Mouse (Mus musculus): ENCODE data around the gene Vps37d. TPM values are rescaled to one million over a fixed set of nuclear protein-coding genes. Genes with fewer than 3 reads are reported as not detected.

The Vps37d gene
- total and polyA plus RNA-seq, 2 experiments from 2014 or later: 31.1 to 71.1 TPM

DNA sequence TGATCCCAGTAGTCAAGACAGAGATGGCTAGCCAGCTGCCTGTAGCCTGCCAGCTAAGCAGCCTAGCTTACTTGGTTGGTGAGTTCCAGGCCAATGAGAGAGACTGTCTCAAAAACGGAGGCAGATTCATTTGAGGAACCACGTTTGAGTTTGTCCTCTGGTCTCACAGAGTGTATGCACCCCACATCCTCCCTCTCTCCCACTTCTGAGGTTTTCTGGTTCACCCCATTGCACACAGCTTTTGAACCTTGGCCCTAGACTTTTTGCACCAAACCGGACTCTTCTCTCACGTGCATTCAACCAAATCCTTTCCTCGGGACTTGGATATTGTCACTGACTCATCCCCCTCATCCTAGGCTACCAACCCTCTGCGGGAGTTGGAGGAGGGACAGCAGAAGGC is 31.9 kb upstream of the Vps37d start:
- no peaks in the 10 kb centered on the region for H3K36me3 ChIP-seq (ENCODE audit: insufficient read depth)
- H3K4me1 ChIP-seq (ENCODE audit: insufficient read depth): no peaks in the 10 kb centered on the region
- H3K9me3 ChIP-seq (ENCODE audit: low read length): no peaks in the 10 kb centered on the region
- H3K27ac ChIP-seq (ENCODE audit: low read depth, low read length): no peak overlapping the region
- H3K9ac ChIP-seq: no peak overlapping the region
- H3K27me3 ChIP-seq (ENCODE audit: insufficient read depth, low read length): peaks cover 32% of the 10 kb centered on the region
- 76% methylated on average over 6 of the region's 6 CpGs for WGBS
- ATAC-seq (no peak), DNase-seq (no peak)
- no peak overlapping the region for H3K4me2 ChIP-seq (ENCODE audit: low read depth)
- no peak overlapping the region for H3K4me3 ChIP-seq (ENCODE audit: low read depth, low read length)
- no peak for TF ChIP-seq CTCF (IDR thresholded peaks at IDR 0.05; ENCODE audit: low read depth)

DNA sequence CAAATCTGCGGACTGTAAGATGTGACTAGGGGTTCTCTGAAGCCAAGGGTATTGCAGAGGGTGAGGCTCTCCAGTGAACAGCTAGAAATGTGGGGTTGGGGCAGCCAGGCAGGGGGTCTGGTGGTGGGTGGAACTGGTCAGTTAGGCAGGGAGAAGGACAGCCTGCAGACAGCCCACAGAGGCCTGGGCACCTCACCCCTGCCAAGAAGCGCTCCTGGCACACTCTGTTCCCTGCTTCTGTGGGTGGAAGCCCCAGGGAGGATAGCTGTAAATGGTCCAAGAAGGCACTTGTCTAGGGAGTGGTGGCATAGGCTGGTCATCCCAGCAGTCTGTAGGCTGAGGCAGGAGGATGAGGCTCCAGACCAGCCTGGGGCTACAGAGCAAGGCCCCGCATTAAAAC is 31.4 kb upstream of the Vps37d start:
- Histone ChIP-seq H3K36me3 (ENCODE audit: insufficient read depth) (no peaks in the 10 kb centered on the region), H3K27ac (ENCODE audit: low read depth, low read length) (no peak overlapping the region), H3K4me2 (ENCODE audit: low read depth) (no peak overlapping the region), H3K4me3 (ENCODE audit: low read depth, low read length) (no peak overlapping the region), H3K27me3 (ENCODE audit: insufficient read depth, low read length) (peaks cover 32% of the 10 kb centered on the region), H3K9me3 (ENCODE audit: low read length) (no peaks in the 10 kb centered on the region), H3K4me1 (ENCODE audit: insufficient read depth) (no peaks in the 10 kb centered on the region), H3K9ac (no peak overlapping the region)
- DNase-seq: no peak
- 91% methylated on average over 3 of the region's 3 CpGs for WGBS
- ATAC-seq: no peak
- TF ChIP-seq CTCF (IDR thresholded peaks at IDR 0.05; ENCODE audit: low read depth): no peak

DNA sequence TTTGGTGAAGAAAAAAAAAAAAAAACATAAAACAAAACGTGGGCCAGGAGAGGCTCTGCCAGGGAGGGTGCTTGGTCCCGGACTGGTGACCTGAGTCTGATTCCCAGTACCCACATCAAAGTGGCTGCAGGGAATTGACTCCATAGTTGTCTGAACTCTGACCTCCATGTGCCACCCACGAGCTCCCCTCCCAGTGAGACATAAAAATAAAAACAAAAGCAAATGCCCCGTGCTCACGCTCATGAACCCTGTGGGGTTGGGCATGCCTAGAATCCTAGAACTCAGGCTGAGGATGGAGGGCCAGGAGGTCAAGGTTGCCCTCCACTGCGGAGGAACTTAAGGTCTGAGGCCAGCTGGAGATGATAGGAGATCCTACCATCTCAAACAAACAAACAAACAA is 31.0 kb upstream of the Vps37d start:
- no peaks in the 10 kb centered on the region for H3K4me1 ChIP-seq (ENCODE audit: insufficient read depth)
- peaks cover 32% of the 10 kb centered on the region for H3K27me3 ChIP-seq (ENCODE audit: insufficient read depth, low read length)
- no peak overlapping the region for H3K4me2 ChIP-seq (ENCODE audit: low read depth)
- H3K27ac ChIP-seq (ENCODE audit: low read depth, low read length): no peak overlapping the region
- no peak for TF ChIP-seq CTCF (IDR thresholded peaks at IDR 0.05; ENCODE audit: low read depth)
- no peak overlapping the region for H3K4me3 ChIP-seq (ENCODE audit: low read depth, low read length)
- no peaks in the 10 kb centered on the region for H3K36me3 ChIP-seq (ENCODE audit: insufficient read depth)
- WGBS: 62% methylated on average over 6 of the region's 6 CpGs
- no peaks in the 10 kb centered on the region for H3K9me3 ChIP-seq (ENCODE audit: low read length)
- ATAC-seq: no peak
- no peak overlapping the region for H3K9ac ChIP-seq
- no peak for DNase-seq

DNA sequence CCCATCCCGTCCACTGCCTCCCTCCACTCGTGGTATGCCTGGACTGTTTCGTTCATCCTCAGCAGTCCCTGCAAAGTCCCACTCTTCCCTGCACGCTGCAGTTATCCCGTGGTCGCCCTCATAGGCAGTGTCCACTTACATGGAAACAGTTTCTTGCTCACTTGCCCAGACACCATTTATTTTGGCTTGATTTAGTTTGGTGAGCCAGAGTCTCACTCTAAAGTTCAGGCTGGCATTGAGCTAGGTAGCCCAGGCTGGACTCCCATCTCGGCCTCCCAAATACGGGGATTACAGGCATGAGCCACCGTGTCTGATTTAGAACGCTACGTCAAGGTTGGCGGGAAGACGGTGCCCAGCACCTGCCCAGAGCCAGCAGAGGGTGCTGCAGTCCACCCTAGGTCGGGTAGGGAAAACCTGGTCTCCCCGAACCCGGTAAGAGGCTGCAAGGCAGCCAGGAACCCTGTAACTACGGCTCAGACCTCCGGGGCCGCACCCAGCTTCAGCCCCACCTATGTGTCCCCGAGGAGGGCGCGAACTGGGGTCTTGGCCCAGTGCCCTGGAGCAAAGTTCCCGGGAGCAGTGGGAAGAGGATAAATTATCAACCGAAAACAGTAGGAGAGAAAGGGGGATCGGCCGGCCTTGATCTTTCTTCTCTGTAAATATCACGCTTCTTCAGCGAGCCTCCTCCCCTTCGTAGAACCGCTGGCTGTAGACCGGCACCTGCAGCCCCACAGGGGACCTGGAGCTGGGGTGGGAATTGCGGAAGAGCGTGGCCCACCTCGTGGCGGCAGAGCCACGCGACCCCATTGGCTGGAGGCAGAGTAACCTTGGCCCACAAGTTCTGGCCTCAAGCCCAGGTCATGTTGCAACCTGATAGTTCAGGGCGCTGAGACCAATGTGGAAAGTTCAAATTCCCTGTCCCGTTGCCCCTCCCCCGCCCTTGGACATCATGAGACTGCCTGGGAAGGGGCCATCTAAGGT is 29.7 kb upstream of the Vps37d start:
- no peaks in the 10 kb centered on the region for H3K9me3 ChIP-seq (ENCODE audit: low read length)
- peaks cover 37% of the 10 kb centered on the region for H3K27me3 ChIP-seq (ENCODE audit: insufficient read depth, low read length)
- peak overlapping the region; percentile 44; the same call in 1 of the 2 replicates for H3K4me3 ChIP-seq (ENCODE audit: low read depth, low read length)
- peak; percentile 58 for TF ChIP-seq CTCF (IDR thresholded peaks at IDR 0.05; ENCODE audit: low read depth)
- WGBS: 14% methylated on average over 39 of the region's 40 CpGs
- ATAC-seq: peak; percentile 47; the same call in 1 of the 2 replicates
- H3K4me2 ChIP-seq (ENCODE audit: low read depth): no peak overlapping the region
- DNase-seq: peak; percentile 32
- H3K9ac ChIP-seq: no peak overlapping the region
- H3K27ac ChIP-seq (ENCODE audit: low read depth, low read length): no peak overlapping the region
- no peaks in the 10 kb centered on the region for H3K4me1 ChIP-seq (ENCODE audit: insufficient read depth)
- H3K36me3 ChIP-seq (ENCODE audit: insufficient read depth): no peaks in the 10 kb centered on the region

DNA sequence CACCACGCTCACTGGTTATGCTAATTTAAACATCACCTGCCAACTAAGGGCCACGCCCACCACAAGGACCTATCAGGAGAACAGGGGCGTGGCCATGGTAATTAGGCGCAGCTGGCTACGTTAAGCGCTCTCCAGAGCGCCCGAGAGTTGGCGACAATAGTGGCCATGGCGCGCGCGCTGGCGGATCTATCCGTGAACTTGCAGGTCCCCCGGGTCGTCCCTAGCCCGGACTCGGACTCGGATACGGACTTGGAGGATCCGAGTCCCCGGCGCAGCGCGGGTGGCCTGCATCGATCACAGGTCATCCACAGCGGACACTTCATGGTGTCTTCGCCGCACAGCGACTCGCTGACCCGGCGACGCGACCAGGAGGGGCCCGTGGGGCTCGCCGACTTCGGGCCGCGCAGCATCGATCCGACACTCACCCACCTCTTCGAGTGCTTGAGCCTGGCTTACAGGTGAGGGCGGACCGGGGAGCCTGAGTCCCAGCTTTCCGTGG is 28.7 kb upstream of the Vps37d start:
- 1% methylated on average over 48 of the region's 48 CpGs for WGBS
- ATAC-seq (peak; percentile 89), DNase-seq (peak; percentile 85)
- H3K4me2 ChIP-seq (ENCODE audit: low read depth): peak overlapping the region; percentile 88
- no peaks in the 10 kb centered on the region for H3K9me3 ChIP-seq (ENCODE audit: low read length)
- no peak for TF ChIP-seq CTCF (IDR thresholded peaks at IDR 0.05; ENCODE audit: low read depth)
- peaks cover 37% of the 10 kb centered on the region for H3K27me3 ChIP-seq (ENCODE audit: insufficient read depth, low read length)
- no peaks in the 10 kb centered on the region for H3K36me3 ChIP-seq (ENCODE audit: insufficient read depth)
- H3K4me3 ChIP-seq (ENCODE audit: low read depth, low read length): peak overlapping the region; percentile 44
- H3K9ac ChIP-seq: peak overlapping the region; percentile 28
- H3K4me1 ChIP-seq (ENCODE audit: insufficient read depth): no peaks in the 10 kb centered on the region
- no peak overlapping the region for H3K27ac ChIP-seq (ENCODE audit: low read depth, low read length)

DNA sequence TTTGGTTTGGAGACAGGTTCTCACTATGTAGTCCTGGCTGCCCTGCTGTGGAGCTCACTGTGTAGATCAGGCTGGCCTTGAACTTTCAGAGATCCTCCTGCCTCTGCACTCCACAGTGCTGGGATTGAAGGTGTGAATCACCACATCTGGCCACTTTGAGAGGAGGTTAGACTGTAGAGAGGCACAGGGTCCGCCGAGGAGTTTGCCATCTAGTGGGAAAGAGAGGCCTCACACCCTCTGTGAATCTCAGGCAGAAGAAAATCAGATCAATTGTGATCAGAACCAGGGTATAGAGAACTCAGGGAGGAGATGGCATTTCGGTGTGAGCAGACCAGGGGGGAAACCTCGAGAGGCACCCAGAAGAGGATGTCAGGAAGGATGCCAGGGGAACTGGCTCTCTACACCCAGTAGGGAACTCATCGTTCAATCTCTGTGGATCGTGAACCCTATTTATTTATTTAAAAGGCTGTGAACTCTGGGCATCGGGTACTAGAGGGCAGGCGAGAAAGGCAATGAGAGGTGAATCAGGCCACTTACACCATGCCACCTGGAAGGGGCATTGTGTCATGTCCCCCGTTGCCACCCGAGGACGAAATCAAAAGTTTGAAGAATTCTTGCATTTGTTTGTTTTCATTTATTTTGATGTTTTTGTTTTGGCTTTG is 26.1 kb upstream of the Vps37d start:
- DNase-seq: no peak
- peak; percentile 57 for TF ChIP-seq CTCF (IDR thresholded peaks at IDR 0.05; ENCODE audit: low read depth)

GRCm38 (mm10) chr5:135100981-135101380 is 22.9 kb upstream of the Vps37d start:
- WGBS: 67% methylated on average over 1 of the region's 1 CpGs
- no peak overlapping the region for H3K9ac ChIP-seq

More for the DNA sequence above, 26.1 kb upstream of the Vps37d start:
- Histone ChIP-seq H3K27me3 (ENCODE audit: insufficient read depth, low read length) (peaks cover 32% of the 10 kb centered on the region), H3K4me3 (ENCODE audit: low read depth, low read length) (no peak overlapping the region), H3K4me1 (ENCODE audit: insufficient read depth) (no peaks in the 10 kb centered on the region), H3K27ac (ENCODE audit: low read depth, low read length) (no peak overlapping the region), H3K36me3 (ENCODE audit: insufficient read depth) (no peaks in the 10 kb centered on the region), H3K9me3 (ENCODE audit: low read length) (no peaks in the 10 kb centered on the region), H3K4me2 (ENCODE audit: low read depth) (no peak overlapping the region), H3K9ac (no peak overlapping the region)
- ATAC-seq: no peak
- 69% methylated on average over 11 of the region's 11 CpGs for WGBS

More at GRCm38 (mm10) chr5:135100981-135101380, 22.9 kb upstream of the Vps37d start:
- H3K4me3 ChIP-seq (ENCODE audit: low read depth, low read length): no peak overlapping the region
- peaks cover 6% of the 10 kb centered on the region; the same call in 1 of the 2 replicates for H3K27me3 ChIP-seq (ENCODE audit: insufficient read depth, low read length)
- no peak for ATAC-seq
- no peak for TF ChIP-seq CTCF (IDR thresholded peaks at IDR 0.05; ENCODE audit: low read depth)
- H3K9me3 ChIP-seq (ENCODE audit: low read length): no peaks in the 10 kb centered on the region
- no peak overlapping the region for H3K4me2 ChIP-seq (ENCODE audit: low read depth)
- DNase-seq: no peak
- H3K27ac ChIP-seq (ENCODE audit: low read depth, low read length): no peak overlapping the region
- H3K36me3 ChIP-seq (ENCODE audit: insufficient read depth): no peaks in the 10 kb centered on the region
- no peaks in the 10 kb centered on the region for H3K4me1 ChIP-seq (ENCODE audit: insufficient read depth)

Data from forebrain, postnatal 0 days (tissue).